Mouse (Mus musculus) kidney, embryonic 15.5 days (tissue): ENCODE results near the gene Syt16. TPM values are rescaled to one million over a fixed set of nuclear protein-coding genes. Genes with fewer than 3 reads are reported as not detected.
A peak's percentile ranks its signal among the peaks of the same experiment; 100 is the strongest.

ENCODE experiments used
- ATAC-seq: fragments of 200-750 bp; cut with Nextera tagmentation; replicated peaks from 2 replicates; pipeline ENCODE4 v1.8.0; 2017; ENCODE audit warnings: moderate TSS enrichment; ENCODE audit not compliant: low FRiP score
- H3K27ac ChIP-seq: fragments of 300-500 bp; sonication (generic); 2 replicates; pipeline ENCODE4 v1.5.1; 2015; ENCODE audit warnings: mild to moderate bottlenecking, inconsistent platforms
- H3K27me3 ChIP-seq: fragments of 300-500 bp; sonication (generic); 2 replicates; pipeline ENCODE4 v1.6.1; 2015; ENCODE audit warnings: inconsistent platforms
- H3K36me3 ChIP-seq: fragments of 300-500 bp; sonication (generic); 2 replicates; pipeline ENCODE4 v1.6.1; 2015; ENCODE audit warnings: inconsistent platforms
- H3K4me1 ChIP-seq: fragments of 300-500 bp; sonication (generic); 2 replicates; pipeline ENCODE4 v1.6.1; 2015; ENCODE audit warnings: inconsistent platforms
- H3K4me2 ChIP-seq: fragments of 300-500 bp; sonication (generic); 2 replicates; pipeline ENCODE4 v1.6.1; 2015; ENCODE audit warnings: moderate library complexity, mild to moderate bottlenecking, inconsistent platforms
- H3K4me3 ChIP-seq: fragments of 300-500 bp; sonication (generic); replicated peaks from 2 replicates; pipeline ENCODE4 v1.5.1; 2015; ENCODE audit warnings: mild to moderate bottlenecking, inconsistent platforms
- H3K9ac ChIP-seq: fragments of 300-500 bp; sonication (generic); 2 replicates; pipeline ENCODE4 v1.6.1; 2015; ENCODE audit warnings: mild to moderate bottlenecking, inconsistent platforms
- H3K9me3 ChIP-seq: fragments of 300-500 bp; sonication (generic); replicated peaks from 2 replicates; pipeline ENCODE4 v1.6.1; 2016; ENCODE audit warnings: inconsistent platforms
- WGBS: fragments of 180-500 bp; shearing (Covaris S2); methylation state at CpG from one replicate; pipeline ENCODE4 v1.1.7; 2015; ENCODE audit warnings: mixed read lengths; 5-methylcytosine and 5-hydroxymethylcytosine counted together
- polyA plus RNA-seq: library from polyadenylated mRNA; unstranded; fragments of >200 nt; fragmentation: Nextera tagmentation; extraction: Ambion mirVana; gene quantifications from 2 replicates; pipeline ENCODE4 v1.2.1, GENCODE M21; 2015

The Syt16 gene
- polyA plus RNA-seq, 1 experiment from 2014 or later = 0.84 TPM

DNA sequence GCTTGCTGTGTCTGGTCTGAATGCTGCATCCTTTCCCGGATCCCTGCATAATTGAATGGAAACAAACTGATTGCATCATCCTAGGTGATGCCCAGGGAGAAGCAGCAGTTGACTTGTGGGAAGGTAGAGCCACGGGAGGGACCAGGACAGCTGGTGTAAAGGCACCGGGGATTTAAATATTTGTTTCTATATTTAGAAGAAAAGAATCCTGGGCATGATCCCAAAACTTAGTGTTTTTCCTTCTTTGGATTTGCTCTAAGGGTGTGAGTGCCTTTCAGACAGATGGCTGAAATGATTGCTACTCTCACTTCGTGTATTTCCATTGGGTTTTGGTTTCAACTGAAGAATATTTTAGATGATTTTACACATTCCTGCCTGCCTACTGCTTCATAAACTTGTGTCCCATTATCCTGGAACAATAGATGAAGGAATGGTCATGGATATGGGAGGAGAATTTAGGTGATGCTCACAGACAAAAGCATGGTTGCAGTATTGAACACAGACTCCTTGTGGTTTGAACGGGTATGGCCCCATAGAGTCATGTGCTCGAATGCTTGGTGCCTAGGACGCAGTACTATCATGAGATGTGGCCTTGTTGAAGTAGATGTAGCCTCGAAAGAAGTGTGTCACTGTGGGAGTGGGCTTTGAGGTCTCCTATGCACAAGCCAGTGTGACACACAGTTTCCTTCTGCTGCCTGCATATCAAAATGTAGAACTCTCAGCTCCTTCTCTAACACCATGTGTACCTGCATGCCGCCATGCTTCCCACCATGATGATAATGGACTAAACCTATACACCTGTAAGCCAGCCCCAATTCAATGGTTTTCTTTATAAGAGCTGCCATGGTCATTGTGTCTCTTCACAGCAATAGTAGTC is 306.2 kb downstream of the Syt16 start:
- H3K4me3 ChIP-seq = no peak overlapping the region
- H3K9ac ChIP-seq = no peak overlapping the region
- no peak overlapping the region for H3K27ac ChIP-seq
- no peaks in the 10 kb centered on the region for H3K4me1 ChIP-seq
- 74% methylated on average over 9 of the region's 9 CpGs for WGBS
- no peak for ATAC-seq
- no peaks in the 10 kb centered on the region for H3K36me3 ChIP-seq
- H3K9me3 ChIP-seq = no peaks in the 10 kb centered on the region
- no peak overlapping the region for H3K4me2 ChIP-seq
- no peaks in the 10 kb centered on the region for H3K27me3 ChIP-seq

DNA sequence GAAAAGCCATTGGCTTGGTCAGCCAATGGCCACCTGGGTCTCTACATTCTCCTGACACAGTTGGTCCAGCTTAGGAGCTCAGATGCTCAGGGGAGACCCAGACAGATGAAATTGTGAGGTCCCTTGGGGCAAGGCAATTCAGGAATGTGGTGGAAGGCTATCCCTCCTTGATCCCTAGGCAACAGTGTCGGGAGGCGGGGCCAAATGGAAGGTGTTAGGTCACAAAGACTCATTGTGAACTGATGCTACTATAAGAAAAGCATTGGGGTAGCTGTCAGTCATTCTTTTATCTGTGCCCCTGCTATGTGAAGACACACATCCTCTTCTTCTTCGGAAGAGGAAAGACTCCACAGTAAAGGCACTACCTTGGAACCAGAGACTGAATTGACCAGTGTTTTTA is 315.1 kb downstream of the Syt16 start:
- Histone ChIP-seq H3K27me3 (no peaks in the 10 kb centered on the region), H3K4me1 (peaks cover 5% of the 10 kb centered on the region; the same call in 1 of the 2 replicates), H3K36me3 (no peaks in the 10 kb centered on the region), H3K4me3 (no peak overlapping the region), H3K9me3 (no peaks in the 10 kb centered on the region), H3K4me2 (no peak overlapping the region), H3K9ac (no peak overlapping the region), H3K27ac (no peak overlapping the region)
- ATAC-seq = no peak
- WGBS = 89% methylated on average over 3 of the region's 3 CpGs

DNA sequence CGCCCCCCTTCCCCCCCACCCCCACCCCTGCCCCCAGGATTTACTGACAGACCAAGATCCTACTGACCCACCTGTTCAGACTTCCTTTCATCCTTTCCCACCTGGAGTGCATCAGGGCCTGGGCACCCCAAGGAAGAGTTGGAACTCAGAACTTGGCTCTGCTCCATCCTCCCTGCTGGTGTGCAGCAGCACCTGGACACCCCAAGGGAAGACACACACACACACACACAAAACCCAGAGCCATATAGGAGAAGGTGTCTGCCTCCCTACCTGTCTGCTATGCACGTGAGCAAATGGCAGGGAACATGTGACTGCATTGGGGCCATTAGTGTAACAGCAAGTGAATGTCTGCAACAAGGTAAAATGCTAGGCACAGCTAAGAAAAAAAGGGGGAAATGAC is 317.8 kb downstream of the Syt16 start:
- Histone ChIP-seq H3K27ac (no peak overlapping the region), H3K4me3 (no peak overlapping the region), H3K4me2 (no peak overlapping the region), H3K4me1 (peaks cover 5% of the 10 kb centered on the region; the same call in 1 of the 2 replicates), H3K9me3 (no peaks in the 10 kb centered on the region), H3K9ac (no peak overlapping the region), H3K27me3 (no peaks in the 10 kb centered on the region), H3K36me3 (no peaks in the 10 kb centered on the region)
- WGBS = 52% methylated on average over 2 of the region's 2 CpGs
- ATAC-seq = no peak

DNA sequence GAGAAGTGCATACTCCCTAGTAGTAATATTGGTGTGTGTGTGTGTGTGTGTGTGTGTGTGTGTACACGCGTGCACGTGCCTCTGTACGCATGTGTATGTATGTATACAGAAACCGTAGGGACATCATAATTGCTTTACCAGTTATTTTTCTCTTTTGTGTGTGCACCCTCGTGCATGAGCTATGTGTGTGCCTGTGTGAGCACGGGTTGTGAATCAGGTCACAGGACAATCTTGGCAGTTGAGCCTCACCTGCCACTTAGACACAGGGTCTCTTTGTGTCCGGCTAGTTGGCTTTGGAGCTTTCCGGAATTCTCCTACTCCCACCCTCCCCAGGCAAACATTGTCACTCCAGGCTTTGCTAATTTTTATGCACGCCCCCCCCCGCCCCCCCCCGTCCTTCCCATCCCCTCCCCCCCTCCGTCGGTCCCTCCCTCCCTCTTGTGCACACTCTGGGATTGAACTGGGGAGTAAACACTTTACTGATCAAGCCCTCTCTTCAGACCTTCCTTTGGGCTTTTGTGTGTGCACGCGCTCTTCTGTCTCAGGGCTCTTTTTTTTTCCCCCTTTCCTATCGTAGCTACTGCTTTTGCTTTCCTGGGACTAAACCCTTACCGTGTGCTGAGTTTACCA is 319.0 kb downstream of the Syt16 start, which contains the start of gene Gm11042:
TSS of gene Gm11042 (minus strand) at position 51 of the 630 bp plus-strand sequence.
- H3K9ac ChIP-seq = peak within 1 kb of the TSS; percentile 69
- no peaks in the 10 kb centered on the region for H3K9me3 ChIP-seq
- H3K4me3 ChIP-seq = peak within 1 kb of the TSS; percentile 60
- peak; percentile 69 for ATAC-seq
- H3K27me3 ChIP-seq = no peaks in the 10 kb centered on the region
- no peaks in the 10 kb centered on the region for H3K36me3 ChIP-seq
- peak within 1 kb of the TSS; percentile 72 for H3K4me2 ChIP-seq
- H3K4me1 ChIP-seq = peaks cover 5% of the 10 kb centered on the region; the same call in 1 of the 2 replicates
- peak within 1 kb of the TSS; percentile 62; the same call in 1 of the 2 replicates for H3K27ac ChIP-seq
- WGBS = 30% methylated on average over 18 of the region's 18 CpGs

DNA sequence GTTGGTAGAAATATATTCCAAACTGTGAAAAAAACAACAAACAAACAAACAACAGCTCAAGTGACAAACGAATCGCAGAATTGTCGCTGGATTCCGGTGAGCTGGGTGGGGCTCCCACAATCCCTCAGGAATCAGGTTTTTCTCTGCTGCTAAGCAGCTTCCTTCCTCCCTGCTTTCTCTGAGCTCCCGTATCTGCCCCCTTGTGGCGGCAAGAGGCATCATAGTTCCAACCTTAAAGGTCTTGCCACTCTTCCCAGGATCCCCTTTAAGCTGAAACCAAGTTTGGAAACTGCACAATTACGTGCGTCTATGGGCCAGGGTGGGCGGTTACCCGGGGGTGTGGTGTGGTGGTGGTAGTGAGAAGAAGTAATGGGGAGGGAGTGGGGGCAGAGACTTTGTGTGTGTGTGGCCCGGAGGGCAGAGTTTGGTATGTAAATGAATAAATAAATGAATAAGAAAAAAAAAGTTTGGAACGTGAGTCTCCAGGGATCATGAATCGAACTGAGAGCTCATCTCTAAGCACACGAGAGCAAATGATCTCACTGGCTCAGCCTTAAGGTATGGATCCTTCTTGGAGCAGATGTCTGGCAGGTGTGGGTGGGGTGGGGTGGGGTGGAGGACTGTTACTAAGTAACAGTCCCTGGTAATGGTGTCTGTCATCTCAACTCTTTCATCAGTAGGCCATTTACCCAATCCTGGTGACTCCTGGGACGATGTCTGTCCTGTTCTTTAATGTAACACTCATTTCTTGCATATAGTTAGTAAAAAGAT is 319.7 kb downstream of the Syt16 start:
- peak overlapping the region; percentile 62; the same call in 1 of the 2 replicates for H3K27ac ChIP-seq
- peak overlapping the region; percentile 60 for H3K4me3 ChIP-seq
- H3K9ac ChIP-seq = peak overlapping the region; percentile 69
- peak overlapping the region; percentile 72 for H3K4me2 ChIP-seq
- ATAC-seq = peak; percentile 83
- WGBS = 15% methylated on average over 15 of the region's 15 CpGs
- no peaks in the 10 kb centered on the region for H3K36me3 ChIP-seq
- H3K4me1 ChIP-seq = peaks cover 5% of the 10 kb centered on the region; the same call in 1 of the 2 replicates
- no peaks in the 10 kb centered on the region for H3K27me3 ChIP-seq
- no peaks in the 10 kb centered on the region for H3K9me3 ChIP-seq

DNA sequence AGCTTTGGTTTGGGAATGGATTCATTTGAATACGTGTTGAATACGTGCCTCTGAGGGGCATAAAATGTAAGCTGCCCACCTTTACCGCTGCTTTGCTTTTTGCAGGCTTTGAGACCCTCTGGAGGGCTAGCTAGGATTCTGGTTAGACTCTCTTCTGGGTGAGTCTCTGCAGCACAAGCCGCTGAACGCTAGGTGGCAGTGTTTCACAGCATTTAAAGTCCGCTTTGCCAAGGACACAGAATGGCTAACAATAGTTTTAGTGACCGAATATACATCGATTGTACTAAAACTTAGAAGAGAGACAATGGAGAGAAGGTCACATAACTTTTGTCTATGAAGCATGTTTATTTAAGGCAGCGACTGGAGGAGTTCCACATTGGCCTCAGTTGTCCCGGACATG is 322.9 kb downstream of the Syt16 start:
- Histone ChIP-seq H3K4me3 (no peak overlapping the region), H3K27ac (no peak overlapping the region), H3K36me3 (no peaks in the 10 kb centered on the region), H3K9me3 (no peaks in the 10 kb centered on the region), H3K9ac (no peak overlapping the region), H3K4me1 (peaks cover 5% of the 10 kb centered on the region; the same call in 1 of the 2 replicates), H3K4me2 (no peak overlapping the region), H3K27me3 (no peaks in the 10 kb centered on the region)
- no peak for ATAC-seq
- 13% methylated on average over 10 of the region's 10 CpGs for WGBS

DNA sequence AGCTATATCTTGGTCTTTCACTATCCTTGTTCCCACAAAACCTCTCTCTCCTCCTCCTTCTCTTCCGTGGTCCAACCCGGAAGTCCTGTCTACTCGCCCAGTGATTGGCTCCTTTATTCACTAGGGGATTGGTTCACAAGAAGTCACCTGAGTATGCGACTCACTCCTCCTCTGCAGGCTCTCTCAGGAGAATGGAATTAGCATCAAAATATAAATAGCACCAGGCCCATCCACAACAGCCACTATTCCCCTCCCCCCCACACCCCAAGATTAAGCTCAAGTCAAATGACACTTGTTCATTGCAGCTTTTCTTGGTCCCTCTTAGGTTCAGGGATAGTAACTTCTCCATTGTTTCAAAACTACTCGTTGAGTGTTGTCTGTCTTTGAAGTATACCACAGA is 324.5 kb downstream of the Syt16 start:
- Histone ChIP-seq H3K9ac (no peak overlapping the region), H3K4me1 (0 out of 2 replicates have a peak, but pooled peaks cover 2% of the 10 kb centered on the region), H3K27ac (no peak overlapping the region), H3K27me3 (no peaks in the 10 kb centered on the region), H3K4me3 (no peak overlapping the region), H3K9me3 (no peaks in the 10 kb centered on the region), H3K36me3 (no peaks in the 10 kb centered on the region), H3K4me2 (no peak overlapping the region)
- WGBS = 86% methylated on average over 5 of the region's 5 CpGs
- ATAC-seq = no peak

Other genes starting within 250 kb of the Syt16 start
- 76.4 and 83.3 TPM in 2 replicates for gene Hif1a, start 96.3 kb upstream of the Syt16 start, polyA plus RNA-seq
- gene Gm49321, start 60.0 kb upstream of the Syt16 start, polyA plus RNA-seq = 10.5 and 12.3 TPM in 2 replicates
- 19.8 and 20.2 TPM in 2 replicates for gene Snapc1, start 33.2 kb upstream of the Syt16 start, polyA plus RNA-seq